Mouse (Mus musculus) neural tube, embryonic 12.5 days (tissue): Measurements from ENCODE around the gene Lgals9. TPM values are rescaled to one million over a fixed set of nuclear protein-coding genes. Genes with fewer than 3 reads are reported as not detected.

ENCODE experiments used
- ATAC-seq: fragments of 200-750 bp; cut with Nextera tagmentation; 2 replicates; pipeline ENCODE4 v1.8.0; 2017; ENCODE audit warnings: low read depth, mild to moderate bottlenecking, moderate TSS enrichment, moderate library complexity; ENCODE audit not compliant: low FRiP score
- H3K27ac ChIP-seq: fragments of 300-500 bp; sonication (generic); 2 replicates; pipeline ENCODE4 v1.5.1; 2016
- H3K27me3 ChIP-seq: fragments of 300-500 bp; sonication (generic); replicated peaks from 2 replicates; pipeline ENCODE4 v1.6.1; 2016; ENCODE audit warnings: mild to moderate bottlenecking
- H3K36me3 ChIP-seq: fragments of 300-500 bp; sonication (generic); 2 replicates; pipeline ENCODE4 v1.6.1; 2016; ENCODE audit warnings: mild to moderate bottlenecking
- H3K4me1 ChIP-seq: fragments of 300-500 bp; sonication (generic); 2 replicates; pipeline ENCODE4 v1.6.1; 2016
- H3K4me2 ChIP-seq: fragments of 300-500 bp; sonication (generic); replicated peaks from 2 replicates; pipeline ENCODE4 v1.6.1; 2016; ENCODE audit warnings: mild to moderate bottlenecking
- H3K4me3 ChIP-seq: fragments of 300-500 bp; sonication (generic); 2 replicates; pipeline ENCODE4 v1.5.1; 2016
- H3K9ac ChIP-seq: fragments of 300-500 bp; sonication (generic); 2 replicates; pipeline ENCODE4 v1.6.1; 2016; ENCODE audit warnings: mild to moderate bottlenecking
- H3K9me3 ChIP-seq: fragments of 300-500 bp; sonication (generic); 2 replicates; pipeline ENCODE4 v1.6.1; 2016; ENCODE audit warnings: mild to moderate bottlenecking
- WGBS: fragments of 180-500 bp; shearing (Covaris S2); methylation state at CpG from one replicate; pipeline ENCODE4 v1.1.7; 2016; 5-methylcytosine and 5-hydroxymethylcytosine counted together
- polyA plus RNA-seq: library from polyadenylated mRNA; unstranded; fragments of >200 nt; fragmentation: Nextera tagmentation; extraction: Ambion mirVana; gene quantifications from 2 replicates; pipeline ENCODE4 v1.2.1, GENCODE M21; 2016

Gene Lgals9
- polyA plus RNA-seq, 1 experiment from 2014 or later: 10.3 TPM

GRCm38 (mm10) chr11:78924916-78925315, 59.8 kb downstream of the Lgals9 start:
- Histone ChIP-seq H3K9ac (0 out of 2 replicates have a peak overlapping the region, but pooled peaks have one; percentile 21), H3K27me3 (peaks cover 39% of the 10 kb centered on the region), H3K4me3 (peak overlapping the region; percentile 34), H3K27ac (no peak overlapping the region), H3K4me1 (no peaks in the 10 kb centered on the region; the same call in 1 of the 2 replicates), H3K9me3 (no peaks in the 10 kb centered on the region), H3K4me2 (peak overlapping the region; percentile 63), H3K36me3 (no peaks in the 10 kb centered on the region)
- ATAC-seq: no peak
- under 1% methylated on average over 37 of the region's 37 CpGs for WGBS

GRCm38 (mm10) chr11:78924111-78924510, 60.6 kb downstream of the Lgals9 start:
- WGBS: 14% methylated on average over 9 of the region's 9 CpGs
- Histone ChIP-seq H3K4me3 (no peak overlapping the region), H3K4me2 (no peak overlapping the region), H3K9ac (no peak overlapping the region), H3K27ac (no peak overlapping the region), H3K9me3 (no peaks in the 10 kb centered on the region), H3K4me1 (no peaks in the 10 kb centered on the region; the same call in 1 of the 2 replicates), H3K27me3 (peaks cover 39% of the 10 kb centered on the region), H3K36me3 (no peaks in the 10 kb centered on the region)
- no peak for ATAC-seq

- Histone ChIP-seq H3K27ac (no peak overlapping the region), H3K27me3 (peaks cover 39% of the 10 kb centered on the region), H3K4me2 (no peak overlapping the region), H3K36me3 (no peaks in the 10 kb centered on the region), H3K9ac (no peak overlapping the region), H3K4me3 (no peak overlapping the region), H3K4me1 (no peaks in the 10 kb centered on the region; the same call in 1 of the 2 replicates), H3K9me3 (no peaks in the 10 kb centered on the region)
- WGBS: 41% methylated on average over 8 of the region's 8 CpGs
- no peak for ATAC-seq
These were observed 61.9 kb downstream of the Lgals9 start for GRCm38 (mm10) chr11:78922678-78923407.

GRCm38 (mm10) chr11:78920411-78920939, 64.3 kb downstream of the Lgals9 start, which contains the start of gene Nos2:
Gene Nos2, plus strand, starts transcription at chr11:78920787.
- H3K4me3 ChIP-seq: no peak within 1 kb of the TSS
- no peaks in the 10 kb centered on the region; the same call in 1 of the 2 replicates for H3K4me1 ChIP-seq
- no peaks in the 10 kb centered on the region for H3K36me3 ChIP-seq
- H3K9me3 ChIP-seq: no peaks in the 10 kb centered on the region
- no peak within 1 kb of the TSS for H3K4me2 ChIP-seq
- ATAC-seq: no peak
- WGBS: 61% methylated on average over 6 of the region's 6 CpGs
- no peak within 1 kb of the TSS for H3K9ac ChIP-seq
- H3K27me3 ChIP-seq: peaks cover 24% of the 10 kb centered on the region
- no peak within 1 kb of the TSS for H3K27ac ChIP-seq

GRCm38 (mm10) chr11:78919745-78920144, 65.0 kb downstream of the Lgals9 start:
- ATAC-seq: no peak
- H3K27ac ChIP-seq: no peak overlapping the region
- H3K9me3 ChIP-seq: no peaks in the 10 kb centered on the region
- H3K4me3 ChIP-seq: no peak overlapping the region
- whole genome bisulfite sequencing: 74% methylated on average over 4 of the region's 4 CpGs
- no peak overlapping the region for H3K4me2 ChIP-seq
- H3K36me3 ChIP-seq: no peaks in the 10 kb centered on the region
- H3K9ac ChIP-seq: no peak overlapping the region
- H3K27me3 ChIP-seq: peaks cover 17% of the 10 kb centered on the region
- H3K4me1 ChIP-seq: no peaks in the 10 kb centered on the region

- Histone ChIP-seq H3K36me3 (no peaks in the 10 kb centered on the region), H3K4me2 (no peak overlapping the region), H3K9ac (no peak overlapping the region), H3K27me3 (no peaks in the 10 kb centered on the region), H3K4me1 (no peaks in the 10 kb centered on the region), H3K27ac (no peak overlapping the region), H3K4me3 (no peak overlapping the region), H3K9me3 (no peaks in the 10 kb centered on the region)
- no peak for ATAC-seq
- 81% methylated on average over 1 of the region's 1 CpGs for WGBS
These were observed 68.3 kb downstream of the Lgals9 start for GRCm38 (mm10) chr11:78916410-78916809.

- Histone ChIP-seq H3K4me1 (no peaks in the 10 kb centered on the region), H3K4me2 (no peak overlapping the region), H3K27ac (no peak overlapping the region), H3K27me3 (no peaks in the 10 kb centered on the region), H3K9me3 (no peaks in the 10 kb centered on the region), H3K4me3 (no peak overlapping the region), H3K36me3 (no peaks in the 10 kb centered on the region), H3K9ac (no peak overlapping the region)
- ATAC-seq: no peak
- WGBS: 88% methylated on average over 6 of the region's 6 CpGs
These were observed 69.3 kb downstream of the Lgals9 start for GRCm38 (mm10) chr11:78915473-78915872.

Other genes with a start within 250 kb of the Lgals9 start
- gene Ccnq, start 233.2 kb downstream of the Lgals9 start, polyA plus RNA-seq: 31.3 and 35.3 TPM in 2 replicates
- 22.0 and 22.9 TPM in 2 replicates for gene Lyrm9, start 158.4 kb downstream of the Lgals9 start, polyA plus RNA-seq
- gene Nos2, start 64.2 kb downstream of the Lgals9 start, polyA plus RNA-seq: 0.56 and 1.2 TPM in 2 replicates
- 3.7 and 5.7 TPM in 2 replicates for gene Ksr1, start 161.5 kb upstream of the Lgals9 start, polyA plus RNA-seq